Mouse (Mus musculus): Measurements from ENCODE around the gene Tuba1b.

GRCm38 (mm10) chr15:98901530-98901929 lies 32.8 kb downstream of the Tuba1b start:
- TF ChIP-seq CTCF (IDR thresholded peaks at IDR 0.05; ENCODE audit: low read depth), result peak; percentile 30
- TF ChIP-seq EP300 (IDR thresholded peaks at IDR 0.05; ENCODE audit: low read depth), result no peak
